Mouse (Mus musculus) neural tube, embryonic 14.5 days (tissue): ENCODE results near the gene Cryba1. TPM values are rescaled to one million over a fixed set of nuclear protein-coding genes. Genes with fewer than 3 reads are reported as not detected.
"Not testable (repeated sequence)": the region's sequence is repeated elsewhere in the genome, so short reads cannot be mapped to it uniquely, and the experiment has no call there.

Experiments used
- ATAC-seq: fragments of 200-750 bp; cut with Nextera tagmentation; 2 replicates; pipeline ENCODE4 v1.8.0; 2017; ENCODE audit warnings: low read depth, mild to moderate bottlenecking, moderate TSS enrichment, moderate library complexity
- H3K27ac ChIP-seq: fragments of 300-500 bp; sonication (generic); 2 replicates; pipeline ENCODE4 v1.5.1; 2014; ENCODE audit warnings: low read depth, mild to moderate bottlenecking, control low read depth, low read length, moderate library complexity, mixed read lengths
- H3K27me3 ChIP-seq: fragments of 300-500 bp; sonication (generic); 2 replicates; pipeline ENCODE4 v1.6.1; 2014; ENCODE audit warnings: low read length; ENCODE audit not compliant: control insufficient read depth, insufficient read depth
- H3K36me3 ChIP-seq: fragments of 300-500 bp; sonication (generic); 2 replicates; pipeline ENCODE4 v1.6.1; 2014; ENCODE audit warnings: low read length, mixed read lengths; ENCODE audit not compliant: control insufficient read depth, insufficient read depth
- H3K4me1 ChIP-seq: fragments of 300-500 bp; sonication (generic); 2 replicates; pipeline ENCODE4 v1.6.1; 2014; ENCODE audit warnings: low read length; ENCODE audit not compliant: control insufficient read depth, insufficient read depth
- H3K4me2 ChIP-seq: fragments of 300-500 bp; sonication (generic); 2 replicates; pipeline ENCODE4 v1.6.1; 2014; ENCODE audit warnings: mild to moderate bottlenecking, low read depth, low read length, control low read depth
- H3K4me3 ChIP-seq: fragments of 300-500 bp; sonication (generic); 2 replicates; pipeline ENCODE4 v1.5.1; 2014; ENCODE audit warnings: low read depth, low read length, control low read depth, mixed read lengths
- H3K9ac ChIP-seq: fragments of 300-500 bp; sonication (generic); replicated peaks from 2 replicates; pipeline ENCODE4 v1.6.1; 2014; ENCODE audit warnings: low read depth, mild to moderate bottlenecking, control low read depth, low read length, mixed read lengths
- H3K9me3 ChIP-seq: fragments of 300-500 bp; sonication (generic); 2 replicates; pipeline ENCODE4 v1.6.1; 2016; ENCODE audit warnings: low read length; ENCODE audit not compliant: control insufficient read depth
- WGBS: fragments of 180-500 bp; shearing (Covaris S2); extraction: QIAGEN DNeasy Blood & Tissue Kit; methylation state at CpG from one replicate; pipeline ENCODE4 v1.1.7; 2014; 5-methylcytosine and 5-hydroxymethylcytosine counted together
- polyA plus RNA-seq: library from polyadenylated mRNA; unstranded; fragments of >200 nt; fragmentation: Nextera tagmentation; extraction: Ambion mirVana; gene quantifications from 2 replicates; pipeline ENCODE4 v1.2.1, GENCODE M21; 2014

Gene Cryba1
- polyA plus RNA-seq, 1 experiment from 2014 or later: 0.64 TPM

GRCm38 (mm10) chr11:77762783-77763672, 37.9 kb upstream of the Cryba1 start, which contains the start of gene Myo18a:
Gene Myo18a (plus strand): TSS chr11:77763246.
- H3K4me3 ChIP-seq: peak within 1 kb of the TSS; percentile 98
- H3K9ac ChIP-seq: peak within 1 kb of the TSS; percentile 98
- no peaks in the 10 kb centered on the region for H3K27me3 ChIP-seq
- H3K4me2 ChIP-seq: peak within 1 kb of the TSS; percentile 92
- H3K9me3 ChIP-seq: no peaks in the 10 kb centered on the region
- peak; percentile 87 for ATAC-seq
- H3K4me1 ChIP-seq: peaks cover 35% of the 10 kb centered on the region
- H3K27ac ChIP-seq: peak within 1 kb of the TSS; percentile 93
- H3K36me3 ChIP-seq: no peaks in the 10 kb centered on the region
- 2% methylated on average over 75 of the region's 79 CpGs for WGBS

- H3K27ac ChIP-seq: no peak overlapping the region
- WGBS: 88% methylated on average over 4 of the region's 4 CpGs
- no peak overlapping the region for H3K4me2 ChIP-seq
- H3K4me1 ChIP-seq: peaks cover 16% of the 10 kb centered on the region
- no peak for ATAC-seq
- H3K9me3 ChIP-seq: no peaks in the 10 kb centered on the region
- no peak overlapping the region for H3K4me3 ChIP-seq
- H3K9ac ChIP-seq: no peak overlapping the region
- H3K27me3 ChIP-seq: no peaks in the 10 kb centered on the region
- no peaks in the 10 kb centered on the region for H3K36me3 ChIP-seq
These were observed 34.9 kb upstream of the Cryba1 start for GRCm38 (mm10) chr11:77760031-77760430.

- 78% methylated on average over 3 of the region's 3 CpGs for WGBS
- Histone ChIP-seq H3K36me3 (no peaks in the 10 kb centered on the region), H3K4me2 (no peak overlapping the region), H3K27me3 (no peaks in the 10 kb centered on the region), H3K9me3 (no peaks in the 10 kb centered on the region), H3K4me3 (no peak overlapping the region), H3K27ac (no peak overlapping the region), H3K4me1 (no peaks in the 10 kb centered on the region), H3K9ac (no peak overlapping the region)
- ATAC-seq: no peak
These were observed 28.4 kb upstream of the Cryba1 start for GRCm38 (mm10) chr11:77753469-77753868.

DNA sequence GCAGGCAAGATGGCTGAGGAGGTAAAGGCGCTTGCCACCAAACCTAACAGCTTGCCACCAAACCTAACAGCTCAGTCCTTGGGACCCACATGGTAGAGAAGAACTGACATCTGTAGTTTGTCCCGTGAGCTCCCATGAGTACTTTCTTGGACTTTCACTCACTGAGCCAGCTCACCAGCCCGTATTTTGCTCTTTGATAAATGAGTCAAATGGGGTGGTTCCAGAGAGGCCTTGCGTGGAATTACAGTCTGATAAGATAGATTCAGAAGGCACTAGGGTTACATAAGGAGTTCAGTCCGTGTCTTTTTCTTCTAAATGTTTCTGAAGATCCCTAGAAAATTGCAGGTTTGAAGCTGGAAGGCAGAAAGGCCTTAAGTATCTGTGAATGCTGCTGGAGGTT, 27.4 kb upstream of the Cryba1 start:
- H3K27me3 ChIP-seq: no peaks in the 10 kb centered on the region
- H3K4me2 ChIP-seq: no peak overlapping the region
- no peak overlapping the region for H3K4me3 ChIP-seq
- ATAC-seq: no peak
- WGBS: 77% methylated on average over 5 of the region's 5 CpGs
- H3K4me1 ChIP-seq: no peaks in the 10 kb centered on the region
- H3K27ac ChIP-seq: no peak overlapping the region
- H3K9ac ChIP-seq: no peak overlapping the region
- H3K36me3 ChIP-seq: no peaks in the 10 kb centered on the region
- no peaks in the 10 kb centered on the region for H3K9me3 ChIP-seq

DNA sequence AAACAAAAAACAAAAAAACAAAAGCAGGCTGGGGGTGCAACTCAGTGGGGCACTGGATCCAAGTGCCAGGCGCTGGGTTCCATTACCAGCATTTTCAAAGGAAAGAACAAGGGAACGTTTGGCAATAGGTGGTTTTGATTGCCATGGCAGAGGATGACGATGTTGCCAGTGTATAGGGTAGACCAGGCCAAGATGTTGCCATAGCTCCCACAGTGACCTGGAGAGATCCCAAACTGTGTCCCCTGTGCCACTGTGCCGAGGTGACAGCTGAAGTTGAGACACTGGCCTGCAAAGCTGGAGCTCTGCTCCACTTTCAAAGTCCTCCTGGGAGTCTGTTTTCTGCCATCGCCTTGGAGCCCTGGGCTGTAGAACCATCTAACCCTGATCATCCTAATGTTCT, 23.9 kb upstream of the Cryba1 start:
- Histone ChIP-seq H3K9ac (no peak overlapping the region), H3K27me3 (no peaks in the 10 kb centered on the region), H3K4me1 (no peaks in the 10 kb centered on the region), H3K4me3 (no peak overlapping the region), H3K36me3 (no peaks in the 10 kb centered on the region), H3K4me2 (no peak overlapping the region), H3K9me3 (no peaks in the 10 kb centered on the region), H3K27ac (no peak overlapping the region)
- no peak for ATAC-seq
- 88% methylated on average over 5 of the region's 5 CpGs for WGBS

DNA sequence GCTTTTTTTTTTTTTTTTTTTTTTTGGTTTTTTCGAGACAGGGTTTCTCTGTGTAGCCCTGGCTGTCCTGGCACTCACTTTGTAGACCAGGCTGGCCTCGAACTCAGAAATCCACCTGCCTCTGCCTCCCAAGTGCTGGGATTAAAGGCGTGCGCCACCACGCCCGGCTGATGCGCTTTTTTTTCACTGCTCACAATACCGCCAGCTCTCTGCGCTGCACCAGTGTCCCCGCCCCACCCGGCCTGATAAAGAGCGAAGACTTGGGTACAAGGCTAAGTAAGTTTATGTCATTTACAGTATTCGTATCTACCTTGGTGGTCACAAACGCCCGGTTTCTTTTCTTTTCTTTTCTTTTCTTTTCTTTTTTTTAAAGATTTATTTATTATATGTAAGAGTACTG, 22.0 kb upstream of the Cryba1 start:
- not testable (repeated sequence) for H3K4me2 ChIP-seq, H3K27me3 ChIP-seq, H3K9ac ChIP-seq, H3K36me3 ChIP-seq, H3K27ac ChIP-seq, H3K9me3 ChIP-seq, ATAC-seq, H3K4me1 ChIP-seq, H3K4me3 ChIP-seq
- WGBS: 97% methylated on average over 13 of the region's 15 CpGs

DNA sequence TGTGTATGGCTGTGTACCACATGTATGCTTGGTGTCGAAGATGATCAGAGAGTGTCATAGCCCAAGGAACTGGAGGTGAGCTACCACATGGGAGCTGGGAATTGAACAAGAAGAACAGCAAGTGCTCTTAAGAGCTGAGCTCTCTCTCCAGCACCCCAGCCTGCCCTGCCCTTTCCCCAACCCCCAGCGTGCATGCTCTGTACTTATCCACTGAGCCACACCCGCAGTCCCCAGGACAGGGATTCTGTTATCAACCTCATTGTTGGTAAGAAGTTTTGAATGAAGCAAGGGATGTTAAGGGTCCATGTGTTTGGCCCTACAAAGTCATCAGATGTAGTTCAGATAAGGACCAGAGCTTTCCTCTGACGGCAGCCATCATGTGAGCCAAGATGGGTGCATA, 21.6 kb upstream of the Cryba1 start:
- Histone ChIP-seq H3K4me2 (no peak overlapping the region), H3K27me3 (no peaks in the 10 kb centered on the region), H3K9ac (no peak overlapping the region), H3K4me1 (no peaks in the 10 kb centered on the region), H3K4me3 (no peak overlapping the region), H3K27ac (no peak overlapping the region), H3K36me3 (no peaks in the 10 kb centered on the region), H3K9me3 (no peaks in the 10 kb centered on the region)
- ATAC-seq: no peak
- 93% methylated on average over 4 of the region's 4 CpGs for WGBS

DNA sequence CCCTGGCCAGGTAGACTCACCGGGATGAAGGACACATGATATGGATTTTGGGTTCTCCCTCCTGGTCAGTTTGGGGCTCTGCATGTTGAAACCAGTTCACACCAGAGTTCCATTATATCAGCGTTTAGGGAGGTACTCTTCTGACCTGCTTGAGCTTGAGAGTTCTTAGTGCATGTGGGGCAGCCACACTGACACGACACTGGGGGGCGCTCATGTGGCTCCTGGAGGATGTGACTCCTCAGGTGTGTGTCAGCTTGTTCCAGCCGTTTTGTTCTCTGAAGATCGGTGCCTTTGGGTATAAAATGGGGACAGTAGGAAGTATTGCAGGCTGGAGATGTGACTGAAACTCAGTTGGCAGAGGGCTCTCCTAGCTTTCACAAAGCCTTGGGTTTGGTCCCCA, 18.9 kb upstream of the Cryba1 start:
- no peak for ATAC-seq
- Histone ChIP-seq H3K27ac (no peak overlapping the region), H3K4me2 (no peak overlapping the region)

GRCm38 (mm10) chr11:77738555-77738954, 13.5 kb upstream of the Cryba1 start:
- WGBS: 47% methylated on average over 7 of the region's 7 CpGs
- no peak overlapping the region for H3K4me2 ChIP-seq
- no peaks in the 10 kb centered on the region for H3K9me3 ChIP-seq
- H3K9ac ChIP-seq: no peak overlapping the region
- H3K27ac ChIP-seq: no peak overlapping the region
- H3K4me3 ChIP-seq: no peak overlapping the region
- no peaks in the 10 kb centered on the region for H3K27me3 ChIP-seq
- H3K36me3 ChIP-seq: no peaks in the 10 kb centered on the region
- H3K4me1 ChIP-seq: no peaks in the 10 kb centered on the region
- no peak for ATAC-seq

More for the DNA sequence above, 18.9 kb upstream of the Cryba1 start:
- 37% methylated on average over 6 of the region's 6 CpGs for WGBS
- no peaks in the 10 kb centered on the region for H3K4me1 ChIP-seq
- H3K36me3 ChIP-seq: no peaks in the 10 kb centered on the region
- no peaks in the 10 kb centered on the region for H3K27me3 ChIP-seq
- no peaks in the 10 kb centered on the region for H3K9me3 ChIP-seq
- H3K9ac ChIP-seq: no peak overlapping the region
- no peak overlapping the region for H3K4me3 ChIP-seq
